Mouse (Mus musculus): ENCODE results near the gene Ubr1.
"Not testable (repeated sequence)": the region's sequence is repeated elsewhere in the genome, so short reads cannot be mapped to it uniquely, and the experiment has no call there.

The Ubr1 gene

GRCm38 (mm10) chr2:120972964-120973363, 2.4 kb upstream of the Ubr1 start:
- DNase-seq: no peak

- DNase-seq: not testable (repeated sequence)
Measured at GRCm38 (mm10) chr2:120972257-120972656, 1.7 kb upstream of the Ubr1 start.

GRCm38 (mm10) chr2:120971766-120972165, 1.3 kb upstream of the Ubr1 start:
- no peak for DNase-seq

- no peak for DNase-seq
Measured at GRCm38 (mm10) chr2:120970045-120970539, 423 bp downstream of the Ubr1 start.

GRCm38 (mm10) chr2:120965486-120965885, 5.0 kb downstream of the Ubr1 start:
- no peak for DNase-seq

GRCm38 (mm10) chr2:120963110-120963509, 7.4 kb downstream of the Ubr1 start:
- DNase-seq: no peak

- no peak for DNase-seq
Measured at GRCm38 (mm10) chr2:120960261-120960660, 10.3 kb downstream of the Ubr1 start.

GRCm38 (mm10) chr2:120959827-120960226, 10.7 kb downstream of the Ubr1 start:
- no peak for DNase-seq

- DNase-seq: no peak
Measured at GRCm38 (mm10) chr2:120959363-120959762, 11.2 kb downstream of the Ubr1 start.

- DNase-seq: no peak
Measured at GRCm38 (mm10) chr2:120952176-120952938, 18.2 kb downstream of the Ubr1 start.

GRCm38 (mm10) chr2:120951208-120951607, 19.3 kb downstream of the Ubr1 start:
- no peak for DNase-seq

GRCm38 (mm10) chr2:120933038-120933437, 37.5 kb downstream of the Ubr1 start:
- DNase-seq: no peak

- no peak for DNase-seq
Measured at GRCm38 (mm10) chr2:120909556-120909955, 61.0 kb downstream of the Ubr1 start.

GRCm38 (mm10) chr2:120896361-120896760, 74.2 kb downstream of the Ubr1 start:
- DNase-seq: no peak

GRCm38 (mm10) chr2:120887601-120888000, 82.9 kb downstream of the Ubr1 start:
- no peak for DNase-seq

GRCm38 (mm10) chr2:120873192-120873591, 97.3 kb downstream of the Ubr1 start:
- no peak for DNase-seq

GRCm38 (mm10) chr2:120871447-120872336, 98.8 kb downstream of the Ubr1 start:
- peak; percentile 43 for DNase-seq

GRCm38 (mm10) chr2:120867336-120867735, 103.2 kb downstream of the Ubr1 start:
- DNase-seq: no peak

- DNase-seq: peak; percentile 54
Measured at GRCm38 (mm10) chr2:120866561-120866960, 104.0 kb downstream of the Ubr1 start.

GRCm38 (mm10) chr2:120863389-120863788, 107.1 kb downstream of the Ubr1 start:
- no peak for DNase-seq

- DNase-seq: no peak
Measured at GRCm38 (mm10) chr2:120860699-120861098, 109.8 kb downstream of the Ubr1 start.

GRCm38 (mm10) chr2:120858131-120858530, 112.4 kb downstream of the Ubr1 start:
- DNase-seq: no peak

GRCm38 (mm10) chr2:120853151-120853550, 117.4 kb downstream of the Ubr1 start:
- no peak for DNase-seq

- DNase-seq: no peak
Measured at GRCm38 (mm10) chr2:120852626-120853025, 117.9 kb downstream of the Ubr1 start.

Data from lung, postnatal 14 days (tissue).